Mouse (Mus musculus): ENCODE results near the gene Neb. TPM values are rescaled to one million over a fixed set of nuclear protein-coding genes. Genes with fewer than 3 reads are reported as not detected.

Neb gene
- 0.07 TPM in 1 of 2 replicates, not detected in the other for polyA plus RNA-seq (2012; ENCODE audit: insufficient read depth, low replicate concordance)

GRCm38 (mm10) chr2:52378448-52378804 is at the start of gene Neb:
Neb (minus strand) TSS chr2:52378474.
- H3K4me1 ChIP-seq = peaks cover 11% of the 10 kb centered on the region
- H3K4me3 ChIP-seq (replicated peaks) = peak within 1 kb of the TSS; percentile 82
- H3K9me3 ChIP-seq = peaks cover 4% of the 10 kb centered on the region; the same call in 1 of the 2 replicates
- H3K27me3 ChIP-seq (replicated peaks) = peaks cover 12% of the 10 kb centered on the region
- TF ChIP-seq GATA1 (IDR thresholded peaks at IDR 0.05; ENCODE audit: borderline replicate concordance, low read length) (no peak), FLI1 (IDR thresholded peaks at IDR 0.05; ENCODE audit: low read length) (no peak)
- H3K36me3 ChIP-seq (replicated peaks; ENCODE audit: low read length) = no peaks in the 10 kb centered on the region

DNA sequence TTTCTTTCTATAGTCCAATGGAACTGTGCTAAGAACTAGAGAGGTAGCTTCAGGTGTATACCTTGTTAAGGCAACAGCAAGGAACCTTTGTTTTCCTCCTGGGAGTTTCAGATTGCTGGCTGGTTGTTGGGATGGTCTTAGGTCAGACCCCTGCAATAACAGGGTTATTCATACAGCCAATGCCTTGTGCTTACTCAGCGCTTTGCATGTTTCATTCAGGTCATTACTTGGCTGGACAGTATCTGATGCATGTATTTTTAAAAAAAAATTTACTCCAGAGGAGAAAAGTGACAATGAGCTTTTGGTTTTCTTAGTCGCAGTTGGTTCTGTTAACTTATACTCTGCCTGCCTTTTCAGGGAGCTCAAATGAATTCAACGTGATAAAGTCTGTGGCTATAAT is 49.1 kb upstream of the Neb start:
- no peaks in the 10 kb centered on the region for H3K36me3 ChIP-seq (replicated peaks; ENCODE audit: low read length)
- no peak for TF ChIP-seq GATA1 (IDR thresholded peaks at IDR 0.05; ENCODE audit: borderline replicate concordance, low read length)
- TF ChIP-seq FLI1 (IDR thresholded peaks at IDR 0.05; ENCODE audit: low read length) = no peak
- H3K27me3 ChIP-seq (replicated peaks) = no peaks in the 10 kb centered on the region
- H3K4me1 ChIP-seq = peaks cover 19% of the 10 kb centered on the region
- no peak overlapping the region for H3K4me3 ChIP-seq (replicated peaks)
- no peaks in the 10 kb centered on the region for H3K9me3 ChIP-seq

DNA sequence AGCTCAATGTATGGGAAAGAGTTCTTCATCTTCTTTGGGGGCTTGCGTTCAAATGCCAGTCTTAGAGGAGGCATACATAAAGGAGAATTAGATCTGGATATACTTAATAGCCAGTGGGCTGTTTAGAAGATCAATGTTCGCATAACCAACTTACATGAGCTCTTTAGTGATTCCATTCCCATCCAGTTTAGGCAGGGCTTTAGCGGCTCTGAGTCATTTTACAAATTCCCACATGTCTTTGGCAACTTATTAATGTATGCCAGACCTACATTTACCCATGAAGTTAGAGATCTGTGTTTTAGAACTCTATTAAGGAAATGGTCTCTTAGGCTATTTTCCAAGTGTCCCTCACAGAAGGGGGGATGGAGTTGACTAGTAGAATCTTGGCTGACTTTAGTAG is 47.8 kb upstream of the Neb start:
- H3K27me3 ChIP-seq (replicated peaks) = no peaks in the 10 kb centered on the region
- TF ChIP-seq GATA1 (IDR thresholded peaks at IDR 0.05; ENCODE audit: borderline replicate concordance, low read length) (no peak), FLI1 (IDR thresholded peaks at IDR 0.05; ENCODE audit: low read length) (no peak)
- H3K9me3 ChIP-seq = no peaks in the 10 kb centered on the region
- H3K36me3 ChIP-seq (replicated peaks; ENCODE audit: low read length) = peaks cover 3% of the 10 kb centered on the region
- no peak overlapping the region for H3K4me3 ChIP-seq (replicated peaks)
- H3K4me1 ChIP-seq = peaks cover 27% of the 10 kb centered on the region

DNA sequence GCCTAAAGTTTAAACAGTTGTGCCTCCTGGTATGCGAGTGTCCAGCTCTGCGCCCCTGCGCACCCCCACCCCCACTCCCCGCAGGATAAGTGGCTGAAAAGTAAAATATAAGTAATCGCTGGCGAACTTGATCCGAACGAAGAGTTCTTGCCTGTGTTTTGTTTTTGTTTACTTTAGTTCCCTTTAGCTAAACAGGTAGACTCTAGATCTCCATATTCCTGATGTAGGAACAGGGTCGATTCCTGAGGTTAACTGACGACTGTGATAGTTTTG is 47.2 kb upstream of the Neb start:
- Histone ChIP-seq H3K9me3 (no peaks in the 10 kb centered on the region), H3K36me3 (replicated peaks; ENCODE audit: low read length) (peaks cover 4% of the 10 kb centered on the region), H3K4me1 (peaks cover 33% of the 10 kb centered on the region), H3K27me3 (replicated peaks) (no peaks in the 10 kb centered on the region), H3K4me3 (replicated peaks) (peak overlapping the region; percentile 99)
- no peak for TF ChIP-seq GATA1 (IDR thresholded peaks at IDR 0.05; ENCODE audit: borderline replicate concordance, low read length)
- TF ChIP-seq FLI1 (IDR thresholded peaks at IDR 0.05; ENCODE audit: low read length) = no peak

DNA sequence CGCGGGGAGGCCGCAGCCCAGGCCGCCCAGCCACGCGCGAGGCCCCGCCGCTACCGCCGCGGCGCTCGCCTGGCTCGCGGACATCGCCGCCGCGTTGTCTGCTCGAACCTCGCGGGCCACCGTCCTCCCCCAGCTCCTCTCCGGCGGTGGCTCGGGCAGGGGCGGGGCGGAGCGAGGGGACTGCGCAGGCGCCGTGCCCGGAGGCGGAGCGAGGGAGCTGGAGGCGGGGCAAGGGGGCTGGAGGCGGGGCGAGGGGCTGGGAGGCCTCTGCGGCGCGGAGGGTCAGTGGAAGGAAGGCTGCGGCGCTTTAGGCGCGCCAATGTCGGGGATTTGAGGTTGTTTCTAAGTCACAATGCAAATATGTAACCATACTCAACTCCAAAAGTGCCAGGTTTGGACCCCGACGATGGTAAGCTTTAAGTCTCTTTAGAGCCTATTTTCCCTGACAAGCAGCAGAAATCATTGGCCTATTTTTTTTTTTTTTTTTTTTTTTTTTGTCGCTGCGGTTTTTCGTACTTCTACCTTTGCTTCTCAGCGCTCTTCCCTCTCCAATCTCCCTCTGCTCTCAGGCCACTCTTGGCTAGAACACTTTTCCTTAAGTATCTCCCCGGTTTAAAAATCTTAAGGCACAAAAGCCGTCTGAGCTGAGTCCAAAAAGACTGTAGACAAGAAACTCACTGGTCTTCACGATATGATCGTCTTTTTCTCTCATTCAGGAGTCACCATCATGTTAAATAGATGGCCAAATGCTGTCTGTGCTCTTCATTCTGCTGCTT is 46.7 kb upstream of the Neb start, which contains the start of gene Arl5a:
TSS of gene Arl5a (minus strand) at position 155 of the 776 bp plus-strand sequence.
- Histone ChIP-seq H3K4me1 (peaks cover 38% of the 10 kb centered on the region), H3K27me3 (replicated peaks) (no peaks in the 10 kb centered on the region), H3K9me3 (no peaks in the 10 kb centered on the region), H3K36me3 (replicated peaks; ENCODE audit: low read length) (peaks cover 7% of the 10 kb centered on the region), H3K4me3 (replicated peaks) (peak within 1 kb of the TSS; percentile 99)
- no peak for TF ChIP-seq FLI1 (IDR thresholded peaks at IDR 0.05; ENCODE audit: low read length)
- TF ChIP-seq GATA1 (IDR thresholded peaks at IDR 0.05; ENCODE audit: borderline replicate concordance, low read length) = no peak

GRCm38 (mm10) chr2:52424248-52424728 is 46.0 kb upstream of the Neb start:
- TF ChIP-seq GATA1 (IDR thresholded peaks at IDR 0.05; ENCODE audit: borderline replicate concordance, low read length) (no peak), FLI1 (IDR thresholded peaks at IDR 0.05; ENCODE audit: low read length) (no peak)
- H3K9me3 ChIP-seq = no peaks in the 10 kb centered on the region

GRCm38 (mm10) chr2:52423611-52424247 is 45.5 kb upstream of the Neb start:
- Histone ChIP-seq H3K36me3 (replicated peaks; ENCODE audit: low read length) (peaks cover 7% of the 10 kb centered on the region), H3K4me1 (peaks cover 48% of the 10 kb centered on the region), H3K27me3 (replicated peaks) (no peaks in the 10 kb centered on the region), H3K4me3 (replicated peaks) (peak overlapping the region; percentile 99), H3K9me3 (no peaks in the 10 kb centered on the region)
- TF ChIP-seq FLI1 (IDR thresholded peaks at IDR 0.05; ENCODE audit: low read length) (no peak), GATA1 (IDR thresholded peaks at IDR 0.05; ENCODE audit: borderline replicate concordance, low read length) (no peak)

More at GRCm38 (mm10) chr2:52424248-52424728, 46.0 kb upstream of the Neb start:
- Histone ChIP-seq H3K4me3 (replicated peaks) (peak overlapping the region; percentile 99), H3K4me1 (peaks cover 43% of the 10 kb centered on the region), H3K36me3 (replicated peaks; ENCODE audit: low read length) (peaks cover 7% of the 10 kb centered on the region), H3K27me3 (replicated peaks) (no peaks in the 10 kb centered on the region)

- Histone ChIP-seq H3K4me3 (replicated peaks) (peak overlapping the region; percentile 99), H3K4me1 (peaks cover 52% of the 10 kb centered on the region), H3K9me3 (no peaks in the 10 kb centered on the region), H3K27me3 (replicated peaks) (no peaks in the 10 kb centered on the region), H3K36me3 (replicated peaks; ENCODE audit: low read length) (peaks cover 10% of the 10 kb centered on the region)
- no peak for TF ChIP-seq FLI1 (IDR thresholded peaks at IDR 0.05; ENCODE audit: low read length)
- no peak for TF ChIP-seq GATA1 (IDR thresholded peaks at IDR 0.05; ENCODE audit: borderline replicate concordance, low read length)
These were observed 44.8 kb upstream of the Neb start for GRCm38 (mm10) chr2:52422871-52423610.

- no peaks in the 10 kb centered on the region for H3K9me3 ChIP-seq
- peaks cover 22% of the 10 kb centered on the region for H3K36me3 ChIP-seq (replicated peaks; ENCODE audit: low read length)
- no peak for TF ChIP-seq FLI1 (IDR thresholded peaks at IDR 0.05; ENCODE audit: low read length)
- H3K4me1 ChIP-seq = peaks cover 66% of the 10 kb centered on the region
- peak overlapping the region; percentile 68 for H3K4me3 ChIP-seq (replicated peaks)
- H3K27me3 ChIP-seq (replicated peaks) = no peaks in the 10 kb centered on the region
These were observed 42.9 kb upstream of the Neb start for GRCm38 (mm10) chr2:52421197-52421596.

Measured in megakaryocyte, embryonic 14.5 days (primary cell).